Mouse (Mus musculus) heart, postnatal 0 days (tissue): ENCODE measurements around the gene Kctd10.

Experiments
- CTCF ChIP-seq: IDR thresholded peaks from 2 replicates; pipeline ENCODE4 v1.5.1; 2016; ENCODE audit warnings: antibody characterized with exemption, control low read depth, low read depth
- EP300 ChIP-seq: IDR thresholded peaks from 2 replicates; pipeline ENCODE4 v1.6.1; 2016; ENCODE audit warnings: antibody characterized with exemption, low read depth

DNA sequence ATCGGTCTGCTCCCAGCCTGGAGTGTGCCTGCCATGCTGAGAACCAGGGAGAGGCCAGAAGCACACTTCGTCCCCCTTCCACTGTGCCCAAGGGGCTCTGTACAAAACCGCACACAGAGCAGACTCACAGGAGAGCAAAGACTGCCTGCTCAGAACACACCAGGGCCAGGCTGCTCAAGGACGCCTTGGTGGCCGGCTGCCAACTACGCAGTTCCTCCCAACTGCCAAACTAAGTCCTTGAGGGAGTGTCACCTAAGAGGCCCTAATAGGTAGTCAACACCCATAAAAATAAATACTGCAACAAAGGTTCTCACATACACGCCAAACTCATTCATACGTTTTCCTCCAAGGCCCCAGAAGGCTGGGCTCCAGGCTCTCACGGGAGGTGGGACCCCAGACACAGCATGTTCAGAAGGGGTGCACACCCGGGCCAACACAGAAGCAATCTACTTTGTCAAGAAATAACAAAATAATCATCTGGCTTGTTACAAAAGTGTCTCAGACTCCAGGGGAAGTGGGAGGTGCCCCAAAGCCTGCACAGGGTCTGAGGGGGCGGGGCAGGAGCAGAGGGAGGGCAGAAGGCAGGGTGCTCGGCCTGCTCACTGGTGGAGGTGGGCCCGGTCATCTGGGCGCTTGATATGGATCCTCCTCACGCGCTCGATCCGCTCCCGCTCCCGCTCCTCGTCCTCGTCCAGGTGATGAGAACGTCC is 15.1 kb downstream of the Kctd10 start:
- TF ChIP-seq CTCF (no peak), EP300 (no peak)
